Mouse (Mus musculus): ENCODE data around the gene Odam. TPM values are rescaled to one million over a fixed set of nuclear protein-coding genes. Genes with fewer than 3 reads are reported as not detected.

Gene Odam
- polyA plus RNA-seq (2015; fragmentation: Nextera tagmentation; extraction: Ambion mirVana): not detected in 2 replicates

- Histone ChIP-seq H3K4me2 (no peak within 1 kb of the TSS), H3K36me3 (no peaks in the 10 kb centered on the region), H3K27ac (no peak within 1 kb of the TSS), H3K4me1 (no peaks in the 10 kb centered on the region), H3K9ac (no peak within 1 kb of the TSS), H3K9me3 (no peaks in the 10 kb centered on the region), H3K4me3 (replicated peaks) (no peak within 1 kb of the TSS), H3K27me3 (replicated peaks) (no peaks in the 10 kb centered on the region)
- 80% methylated on average over 1 of the region's 1 CpGs for WGBS
- no peak for ATAC-seq (ENCODE audit: insufficient read depth, low FRiP score, low read depth)
These were observed at the start of gene Odam for GRCm38 (mm10) chr5:87884729-87885128. TSS of gene Odam (plus strand) at chr5:87885029.

GRCm38 (mm10) chr5:87855136-87855716 is 29.6 kb upstream of the Odam start:
- Histone ChIP-seq H3K4me1 (no peaks in the 10 kb centered on the region), H3K4me3 (replicated peaks) (no peak overlapping the region), H3K4me2 (no peak overlapping the region), H3K27ac (no peak overlapping the region), H3K27me3 (replicated peaks) (no peaks in the 10 kb centered on the region), H3K36me3 (no peaks in the 10 kb centered on the region), H3K9ac (no peak overlapping the region), H3K9me3 (no peaks in the 10 kb centered on the region)
- ATAC-seq (ENCODE audit: insufficient read depth, low FRiP score, low read depth): no peak
- WGBS: 68% methylated on average over 3 of the region's 3 CpGs

DNA sequence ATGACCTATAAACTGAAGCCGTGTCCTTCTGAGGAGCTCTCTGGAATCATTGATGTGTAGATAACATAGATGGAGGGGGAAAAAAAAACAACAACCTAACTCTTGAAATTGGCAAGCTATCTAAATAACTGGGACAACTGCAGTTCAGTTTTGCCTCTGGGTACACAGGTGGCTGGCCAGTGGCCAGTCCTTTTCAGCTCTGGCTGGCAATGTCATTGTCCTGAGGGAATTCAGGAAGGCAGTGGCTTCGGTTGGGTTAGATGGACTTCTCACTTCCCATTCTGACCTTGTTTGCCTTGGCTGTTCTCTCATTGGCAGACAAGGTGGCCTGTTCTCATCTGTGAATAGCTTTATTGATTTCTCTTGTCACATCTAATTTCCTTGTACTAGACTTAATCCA is 14.7 kb upstream of the Odam start:
- no peak overlapping the region for H3K4me3 ChIP-seq (replicated peaks)
- H3K4me1 ChIP-seq: no peaks in the 10 kb centered on the region
- ATAC-seq (ENCODE audit: insufficient read depth, low FRiP score, low read depth): no peak
- no peak overlapping the region for H3K4me2 ChIP-seq
- 73% methylated on average over 2 of the region's 2 CpGs for WGBS
- no peaks in the 10 kb centered on the region for H3K36me3 ChIP-seq
- no peak overlapping the region for H3K27ac ChIP-seq
- H3K27me3 ChIP-seq (replicated peaks): no peaks in the 10 kb centered on the region
- no peaks in the 10 kb centered on the region for H3K9me3 ChIP-seq
- no peak overlapping the region for H3K9ac ChIP-seq

DNA sequence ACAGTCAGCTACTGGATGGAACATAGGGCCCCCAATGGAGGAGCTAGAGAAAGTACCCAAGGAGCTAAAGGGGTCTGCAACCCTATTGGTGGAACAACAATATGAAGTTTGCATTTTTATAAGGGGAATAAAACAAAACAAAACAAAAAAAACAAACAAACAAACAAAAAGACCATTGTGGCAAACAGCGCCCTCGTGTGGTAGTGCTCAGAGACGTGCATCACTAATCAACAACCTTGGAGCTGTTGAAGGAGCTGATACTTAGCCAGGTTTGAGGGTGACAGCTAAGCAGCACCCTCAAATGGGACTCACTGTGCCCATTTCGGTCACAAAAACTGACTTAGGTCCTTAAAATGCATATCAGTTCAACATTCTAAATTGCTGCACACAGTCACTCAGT is 13.4 kb upstream of the Odam start:
- Histone ChIP-seq H3K36me3 (no peaks in the 10 kb centered on the region), H3K4me2 (no peak overlapping the region), H3K27me3 (replicated peaks) (no peaks in the 10 kb centered on the region), H3K9me3 (no peaks in the 10 kb centered on the region), H3K27ac (no peak overlapping the region), H3K4me1 (no peaks in the 10 kb centered on the region), H3K4me3 (replicated peaks) (no peak overlapping the region), H3K9ac (no peak overlapping the region)
- 37% methylated on average over 4 of the region's 4 CpGs for WGBS
- no peak for ATAC-seq (ENCODE audit: insufficient read depth, low FRiP score, low read depth)

DNA sequence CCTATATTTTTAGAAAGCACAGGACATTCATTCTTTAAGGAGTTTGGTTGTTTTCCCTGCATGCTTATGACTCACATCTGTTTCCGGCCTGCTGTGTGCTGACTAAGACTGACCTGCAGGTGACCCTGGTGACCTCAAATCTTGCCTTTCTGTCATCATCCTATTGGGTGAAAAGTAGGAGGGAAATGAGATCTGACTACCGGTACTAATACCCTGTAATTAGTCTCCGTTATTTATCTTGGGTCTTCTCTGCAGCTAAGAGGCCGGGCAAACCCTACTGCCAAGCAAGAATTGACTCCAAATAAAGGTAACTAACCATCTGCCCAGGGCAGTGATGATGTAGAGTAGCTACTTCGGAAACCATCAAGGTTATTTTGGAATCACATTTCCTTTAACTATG is 40.5 kb downstream of the Odam start, which contains the start of gene Csn3:
Csn3 (plus strand) TSS at position 208 of the 400 bp plus-strand sequence.
- Histone ChIP-seq H3K27ac (no peak within 1 kb of the TSS), H3K36me3 (no peaks in the 10 kb centered on the region), H3K9me3 (no peaks in the 10 kb centered on the region), H3K9ac (no peak within 1 kb of the TSS), H3K4me1 (no peaks in the 10 kb centered on the region), H3K4me2 (no peak within 1 kb of the TSS), H3K27me3 (replicated peaks) (no peaks in the 10 kb centered on the region), H3K4me3 (replicated peaks) (no peak within 1 kb of the TSS)
- ATAC-seq (ENCODE audit: insufficient read depth, low FRiP score, low read depth): no peak
- WGBS: 38% methylated on average over 5 of the region's 5 CpGs

- no peak overlapping the region for H3K9ac ChIP-seq
- no peak overlapping the region for H3K27ac ChIP-seq
- H3K4me2 ChIP-seq: no peak overlapping the region
- no peaks in the 10 kb centered on the region for H3K4me1 ChIP-seq
- no peak overlapping the region for H3K4me3 ChIP-seq (replicated peaks)
- no peak for ATAC-seq (ENCODE audit: insufficient read depth, low FRiP score, low read depth)
- no peaks in the 10 kb centered on the region for H3K36me3 ChIP-seq
- H3K27me3 ChIP-seq (replicated peaks): no peaks in the 10 kb centered on the region
- H3K9me3 ChIP-seq: no peaks in the 10 kb centered on the region
- WGBS: 50% methylated on average over 1 of the region's 1 CpGs
These were observed 46.8 kb downstream of the Odam start for GRCm38 (mm10) chr5:87931603-87932002.

DNA sequence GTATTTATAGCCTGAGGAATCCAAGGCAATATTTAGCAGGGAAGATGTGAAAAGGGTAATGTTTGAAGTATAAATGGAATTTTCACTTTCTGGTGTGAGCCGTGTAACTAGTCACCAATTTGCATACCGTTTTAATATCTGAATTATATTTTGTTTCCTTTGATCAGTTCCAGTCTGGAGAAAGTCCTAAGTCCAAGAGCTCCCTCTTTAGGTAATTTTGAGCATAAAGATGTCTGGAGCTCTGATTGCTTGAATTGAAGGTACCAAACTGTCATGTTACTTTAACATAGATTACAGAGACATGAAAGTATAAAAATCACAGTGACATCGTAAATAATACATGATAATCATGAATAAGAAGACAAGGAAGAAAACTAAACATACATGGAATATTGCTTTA is 55.9 kb downstream of the Odam start:
- Histone ChIP-seq H3K27ac (no peak overlapping the region), H3K4me3 (replicated peaks) (no peak overlapping the region), H3K9me3 (no peaks in the 10 kb centered on the region), H3K4me1 (no peaks in the 10 kb centered on the region), H3K36me3 (no peaks in the 10 kb centered on the region), H3K4me2 (no peak overlapping the region), H3K9ac (no peak overlapping the region), H3K27me3 (replicated peaks) (no peaks in the 10 kb centered on the region)
- ATAC-seq (ENCODE audit: insufficient read depth, low FRiP score, low read depth): no peak
- 43% methylated on average over 3 of the region's 3 CpGs for WGBS

DNA sequence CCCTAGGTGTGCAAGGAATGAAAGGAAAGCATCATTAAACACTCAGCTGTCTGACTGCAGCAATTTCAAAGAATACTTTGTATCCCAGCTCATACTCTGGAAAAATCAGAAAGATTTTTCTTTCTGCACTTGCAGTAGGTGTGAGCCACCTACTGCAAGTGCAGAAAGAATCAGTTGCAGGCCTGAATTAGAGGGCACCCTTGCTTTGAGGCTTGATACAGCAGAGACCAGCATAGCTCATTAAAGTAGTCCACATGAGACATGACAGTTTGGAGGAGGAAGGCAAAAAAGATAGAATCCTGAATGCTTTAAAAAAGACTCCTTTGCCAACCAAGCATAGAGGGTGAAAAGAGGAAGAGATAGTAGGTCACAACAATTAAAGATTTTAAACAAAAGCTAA is 57.7 kb downstream of the Odam start:
- no peaks in the 10 kb centered on the region for H3K4me1 ChIP-seq
- no peak overlapping the region for H3K27ac ChIP-seq
- H3K9ac ChIP-seq: no peak overlapping the region
- no peak overlapping the region for H3K4me2 ChIP-seq
- ATAC-seq (ENCODE audit: insufficient read depth, low FRiP score, low read depth): no peak
- no peak overlapping the region for H3K4me3 ChIP-seq (replicated peaks)
- H3K36me3 ChIP-seq: no peaks in the 10 kb centered on the region
- H3K9me3 ChIP-seq: no peaks in the 10 kb centered on the region
- H3K27me3 ChIP-seq (replicated peaks): no peaks in the 10 kb centered on the region

Other genes with a start within 250 kb of the Odam start
- not detected in 2 replicates for gene Csn1s1, start 218.8 kb upstream of the Odam start, polyA plus RNA-seq (2015; fragmentation: Nextera tagmentation; extraction: Ambion mirVana)
- not detected in 2 replicates for gene Csn2, start 185.4 kb upstream of the Odam start, polyA plus RNA-seq (2015; fragmentation: Nextera tagmentation; extraction: Ambion mirVana)
- gene Csn1s2a, start 110.5 kb upstream of the Odam start, polyA plus RNA-seq (2015; fragmentation: Nextera tagmentation; extraction: Ambion mirVana): not detected in 2 replicates
- gene Csn1s2b, start 76.9 kb upstream of the Odam start, polyA plus RNA-seq (2015; fragmentation: Nextera tagmentation; extraction: Ambion mirVana): not detected in 2 replicates
- gene Prr27, start 59.3 kb upstream of the Odam start, polyA plus RNA-seq (2015; fragmentation: Nextera tagmentation; extraction: Ambion mirVana): not detected in 2 replicates
- gene Csn3, start 40.5 kb downstream of the Odam start, polyA plus RNA-seq (2015; fragmentation: Nextera tagmentation; extraction: Ambion mirVana): 0.13 and 0.22 TPM in 2 replicates
- not detected in 2 replicates for gene 2310003L06Rik, start 84.4 kb downstream of the Odam start, polyA plus RNA-seq (2015; fragmentation: Nextera tagmentation; extraction: Ambion mirVana)
- not detected in 2 replicates for gene Gm28434, start 84.5 kb downstream of the Odam start, polyA plus RNA-seq (2015; fragmentation: Nextera tagmentation; extraction: Ambion mirVana)
- not detected in 2 replicates for gene Cabs1, start 94.4 kb downstream of the Odam start, polyA plus RNA-seq (2015; fragmentation: Nextera tagmentation; extraction: Ambion mirVana)
- not detected in 2 replicates for gene Smr3a, start 117.5 kb downstream of the Odam start, polyA plus RNA-seq (2015; fragmentation: Nextera tagmentation; extraction: Ambion mirVana)
- gene Smr2, start 201.5 kb downstream of the Odam start, polyA plus RNA-seq (2015; fragmentation: Nextera tagmentation; extraction: Ambion mirVana): not detected in 2 replicates
- gene Gm11116, start 226.5 kb downstream of the Odam start, polyA plus RNA-seq (2015; fragmentation: Nextera tagmentation; extraction: Ambion mirVana): not detected in 2 replicates

All from stomach, embryonic 15.5 days (tissue).